Mouse (Mus musculus) heart, embryonic 16.5 days (tissue): Measurements from ENCODE around the gene Larp4. TPM values are rescaled to one million over a fixed set of nuclear protein-coding genes. Genes with fewer than 3 reads are reported as not detected.

Experiments used
- ATAC-seq: fragments of 200-750 bp; cut with Nextera tagmentation; replicated peaks from 2 replicates; pipeline ENCODE4 v1.8.0; 2017; ENCODE audit warnings: moderate number of reproducible peaks; ENCODE audit not compliant: insufficient read depth, low FRiP score; ENCODE audit errors: extremely low read depth
- H3K27ac ChIP-seq: fragments of 300-500 bp; sonication (generic); 2 replicates; pipeline ENCODE4 v1.5.1; 2014; ENCODE audit warnings: mild to moderate bottlenecking, low read length, control low read depth, moderate library complexity
- H3K27me3 ChIP-seq: fragments of 300-500 bp; sonication (generic); 2 replicates; pipeline ENCODE4 v1.6.1; 2014; ENCODE audit warnings: low read length, mixed read lengths; ENCODE audit not compliant: control insufficient read depth, insufficient read depth
- H3K36me3 ChIP-seq: fragments of 300-500 bp; sonication (generic); 2 replicates; pipeline ENCODE4 v1.6.1; 2014; ENCODE audit not compliant: control insufficient read depth, insufficient read depth
- H3K4me1 ChIP-seq: fragments of 300-500 bp; sonication (generic); 2 replicates; pipeline ENCODE4 v1.6.1; 2014; ENCODE audit warnings: low read length, mixed read lengths; ENCODE audit not compliant: control insufficient read depth, insufficient read depth
- H3K4me2 ChIP-seq: fragments of 300-500 bp; sonication (generic); 2 replicates; pipeline ENCODE4 v1.6.1; 2014; ENCODE audit warnings: low read depth, mild to moderate bottlenecking, control low read depth, low read length
- H3K4me3 ChIP-seq: fragments of 300-500 bp; sonication (generic); 2 replicates; pipeline ENCODE4 v1.5.1; 2014; ENCODE audit warnings: mild to moderate bottlenecking, control low read depth, low read length
- H3K9ac ChIP-seq: fragments of 300-500 bp; sonication (generic); 2 replicates; pipeline ENCODE4 v1.6.1; 2014; ENCODE audit warnings: low read length, control low read depth
- H3K9me3 ChIP-seq: fragments of 300-500 bp; sonication (generic); replicated peaks from 2 replicates; pipeline ENCODE4 v1.6.1; 2016; ENCODE audit warnings: low read length; ENCODE audit not compliant: control insufficient read depth
- WGBS: fragments of 180-500 bp; shearing (Covaris S2); extraction: QIAGEN DNeasy Blood & Tissue Kit; methylation state at CpG from one replicate; pipeline ENCODE4 v1.1.7; 2014; 5-methylcytosine and 5-hydroxymethylcytosine counted together
- polyA plus RNA-seq: library from polyadenylated mRNA; unstranded; fragments of >200 nt; fragmentation: Nextera tagmentation; extraction: Ambion mirVana; gene quantifications from 2 replicates; pipeline ENCODE4 v1.2.1, GENCODE M21; 2015

Larp4 gene
- polyA plus RNA-seq, 1 experiment from 2014 or later, result 28.9 TPM

- Histone ChIP-seq H3K27ac (no peak overlapping the region), H3K4me3 (no peak overlapping the region), H3K9me3 (no peaks in the 10 kb centered on the region), H3K4me1 (peaks cover 16% of the 10 kb centered on the region; the same call in 1 of the 2 replicates), H3K4me2 (no peak overlapping the region), H3K36me3 (no peaks in the 10 kb centered on the region), H3K27me3 (no peaks in the 10 kb centered on the region), H3K9ac (no peak overlapping the region)
- ATAC-seq, result no peak; the same call in 1 of the 2 replicates
- 70% methylated on average over 7 of the region's 7 CpGs for WGBS
Measured at GRCm38 (mm10) chr15:100059626-100060311, 89.9 kb downstream of the Larp4 start.

- Histone ChIP-seq H3K4me2 (no peak overlapping the region), H3K9ac (no peak overlapping the region), H3K36me3 (no peaks in the 10 kb centered on the region), H3K4me1 (peaks cover 16% of the 10 kb centered on the region; the same call in 1 of the 2 replicates), H3K4me3 (no peak overlapping the region), H3K27ac (no peak overlapping the region), H3K9me3 (no peaks in the 10 kb centered on the region), H3K27me3 (no peaks in the 10 kb centered on the region)
- ATAC-seq, result no peak; the same call in 1 of the 2 replicates
- 76% methylated on average over 4 of the region's 4 CpGs for WGBS
Measured at GRCm38 (mm10) chr15:100060513-100061140, 90.8 kb downstream of the Larp4 start.

GRCm38 (mm10) chr15:100061377-100061776 lies 91.5 kb downstream of the Larp4 start:
- no peaks in the 10 kb centered on the region for H3K9me3 ChIP-seq
- H3K4me2 ChIP-seq, result no peak overlapping the region
- no peak for ATAC-seq
- H3K36me3 ChIP-seq, result no peaks in the 10 kb centered on the region
- H3K9ac ChIP-seq, result no peak overlapping the region
- WGBS, result 94% methylated on average over 3 of the region's 3 CpGs
- no peak overlapping the region for H3K27ac ChIP-seq
- H3K4me1 ChIP-seq, result peaks cover 17% of the 10 kb centered on the region
- no peaks in the 10 kb centered on the region for H3K27me3 ChIP-seq
- no peak overlapping the region for H3K4me3 ChIP-seq

GRCm38 (mm10) chr15:100063229-100063773 lies 93.4 kb downstream of the Larp4 start:
- ATAC-seq, result no peak

More at GRCm38 (mm10) chr15:100063229-100063773, 93.4 kb downstream of the Larp4 start:
- Histone ChIP-seq H3K4me3 (no peak overlapping the region), H3K27me3 (no peaks in the 10 kb centered on the region), H3K4me1 (peaks cover 20% of the 10 kb centered on the region), H3K9ac (no peak overlapping the region), H3K9me3 (no peaks in the 10 kb centered on the region), H3K27ac (no peak overlapping the region), H3K36me3 (no peaks in the 10 kb centered on the region), H3K4me2 (no peak overlapping the region)
- WGBS, result 93% methylated on average over 13 of the region's 13 CpGs

Other genes with a start within 250 kb of the Larp4 start
- 217 and 241 TPM in 2 replicates for gene Cox14, start 244.4 kb upstream of the Larp4 start, polyA plus RNA-seq
- 50.7 and 51.6 TPM in 2 replicates for gene Cers5, start 197.2 kb upstream of the Larp4 start, polyA plus RNA-seq
- gene Lima1, start 94.6 kb upstream of the Larp4 start, polyA plus RNA-seq, result 19.9 TPM in 2 replicates
- 0.02 TPM in 1 of 2 replicates, not detected in the other for gene Fam186a, start 3.0 kb upstream of the Larp4 start, polyA plus RNA-seq
- gene Dip2b, start 68.6 kb downstream of the Larp4 start, polyA plus RNA-seq, result 14.0 and 14.1 TPM in 2 replicates